Mouse (Mus musculus) CD4-positive naive resting alpha-beta T cell, adult 76 days (primary cell): Measurements from ENCODE around the gene Slc38a9. TPM values are rescaled to one million over a fixed set of nuclear protein-coding genes. Genes with fewer than 3 reads are reported as not detected.

ENCODE experiments used
- total RNA-seq: library from RNA; stranded (reverse); gene quantifications from one replicate; pipeline ENCODE4 v1.2.4, GENCODE M21; 2023

Slc38a9 gene
- 34.3 TPM for total RNA-seq

DNA sequence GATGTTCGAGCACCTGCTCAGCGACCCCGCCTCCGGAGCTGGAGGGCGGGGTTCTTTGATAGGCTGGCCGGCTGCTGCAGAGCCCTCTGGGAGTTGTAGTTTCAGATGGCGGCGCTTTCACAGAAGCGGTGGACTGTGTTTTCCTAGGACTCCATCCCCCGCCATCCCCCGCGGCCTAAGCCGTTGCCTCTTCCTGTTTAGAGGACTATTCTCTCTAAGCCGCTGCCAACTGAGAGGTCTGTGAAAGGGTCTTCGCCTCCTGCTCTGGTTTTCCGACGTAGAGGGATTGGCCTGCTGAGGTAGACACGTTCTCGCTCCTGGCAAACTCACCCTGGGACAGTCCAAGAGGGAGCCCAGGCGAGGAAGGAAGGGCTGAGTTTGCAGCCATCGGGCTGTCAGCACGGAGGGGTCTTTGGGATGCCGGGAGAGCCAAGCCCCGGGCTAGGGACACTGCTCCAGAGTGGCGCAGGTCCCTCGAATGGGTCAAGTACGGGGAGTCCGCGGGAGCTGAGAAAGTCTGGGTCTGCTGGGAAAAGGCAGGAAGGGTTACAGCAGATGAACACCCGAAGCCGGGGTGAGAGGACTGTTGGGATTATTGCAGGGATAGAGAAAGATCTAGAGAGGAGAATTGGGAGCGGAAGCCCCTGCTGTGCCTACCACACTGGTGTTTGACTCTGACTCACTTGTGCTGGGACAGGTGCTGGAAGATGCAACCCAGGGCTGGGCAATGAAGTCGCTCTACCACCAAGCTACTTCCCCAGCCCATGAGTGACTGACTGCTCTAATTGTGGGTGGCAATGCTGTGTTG is at the start of gene Slc38a9:
Gene Slc38a9, plus strand, starts transcription at position 178 of the 808 bp plus-strand sequence.

GRCm38 (mm10) chr13:112652205-112652604 is 8.3 kb upstream of the Slc38a9 start, which contains the start of gene Ddx4:
Gene Ddx4 (minus strand): TSS chr13:112652475.

Other genes with a start within 250 kb of the Slc38a9 start
- gene Il6st, start 196.7 kb upstream of the Slc38a9 start, total RNA-seq: 202 TPM
- gene Il31ra, start 66.4 kb upstream of the Slc38a9 start, total RNA-seq: not detected
- not detected for gene Ddx4, start 8.3 kb upstream of the Slc38a9 start, total RNA-seq
- gene Plpp1, start 140.0 kb downstream of the Slc38a9 start, total RNA-seq: 1.1 TPM